Mouse (Mus musculus): ENCODE results near the gene Smcr8.

DNA sequence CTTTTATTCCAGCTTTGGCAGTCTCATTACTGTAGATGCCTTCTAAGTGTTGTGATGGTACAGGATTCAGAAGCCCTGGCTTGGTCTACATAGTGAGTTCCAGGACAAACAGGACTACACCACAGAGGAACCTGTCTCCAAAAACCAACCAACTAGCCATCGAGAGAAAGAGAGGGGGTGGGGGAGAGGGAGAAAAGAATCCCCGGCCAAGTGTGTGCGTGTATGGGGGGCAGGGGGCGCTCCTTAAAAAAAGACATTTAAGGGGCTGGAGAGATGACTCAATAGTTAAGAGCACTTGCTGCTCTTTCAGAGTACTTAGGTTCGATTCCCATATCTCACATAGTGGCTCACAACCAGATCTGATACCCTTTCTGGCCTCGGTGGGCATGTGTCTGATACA is 1.7 kb upstream of the Smcr8 start:
- TF ChIP-seq POLR2A (IDR thresholded peaks at IDR 0.05; ENCODE audit: insufficient read depth, low read depth, low read length) (no peak), CTCF (IDR thresholded peaks at IDR 0.05; ENCODE audit: insufficient read depth, low read depth, low read length) (no peak)
